Mouse (Mus musculus) megakaryocyte, adult 5-6 weeks (primary cell): ENCODE data around the gene Nr2e1. TPM values are rescaled to one million over a fixed set of nuclear protein-coding genes. Genes with fewer than 3 reads are reported as not detected.

Experiments
- ATAC-seq: 2 replicates; pipeline ENCODE4 v1.8.0; 2016; ENCODE audit warnings: mild to moderate bottlenecking, inconsistent platforms; ENCODE audit not compliant: poor library complexity, severe bottlenecking
- total RNA-seq, 2 experiments: library from RNA; stranded (forward) in 1 of 2; stranded (reverse) in 1 of 2; fragments of 153-499, 151-499 nt in 1 of 2; fragments of 221-1000, 200-1000 nt in 1 of 2; gene quantifications; 2 replicates each; pipeline versions ENCODE4 v1.2.3 to v1.2.4; 2015 to 2017

Nr2e1 gene
- total RNA-seq (2015), result not detected in 2 replicates
- not detected in 2 replicates for total RNA-seq (2017)

DNA sequence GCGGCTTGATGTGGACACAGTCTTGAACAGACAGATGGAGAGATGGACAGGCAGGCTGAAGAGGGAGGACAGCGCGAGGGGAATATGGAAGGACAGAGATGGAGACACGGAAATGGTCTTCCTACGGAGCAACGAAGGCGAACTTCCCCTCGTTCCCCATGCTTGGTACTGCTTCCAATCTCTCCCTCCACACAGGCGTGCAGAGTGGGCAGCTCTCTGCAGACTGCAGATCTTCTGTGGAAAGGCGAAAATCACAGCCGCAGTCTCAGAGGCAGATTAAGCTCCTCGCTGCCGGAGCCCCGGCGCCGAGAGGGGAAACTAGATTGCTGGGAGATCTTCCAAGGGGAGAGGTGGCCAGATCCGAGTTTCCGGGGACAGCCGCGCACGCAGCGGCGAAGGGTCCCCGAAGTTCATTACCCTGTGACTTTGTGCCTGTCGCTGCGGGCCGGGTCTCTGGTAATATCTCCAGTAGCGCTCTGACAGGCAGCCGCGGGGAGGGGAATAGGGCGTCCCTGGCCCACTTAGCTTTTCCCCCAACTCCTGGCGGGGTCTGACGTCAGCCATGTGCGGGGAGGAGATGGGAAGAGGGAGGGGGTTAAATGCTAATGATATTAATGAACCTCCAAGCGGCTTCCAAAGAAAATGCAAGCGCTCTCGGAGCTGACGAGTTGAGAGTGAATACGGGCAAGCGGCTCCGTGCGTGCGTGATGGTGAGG lies at the start of gene Nr2e1, which contains the start of gene Ostm1:
TSS of gene Nr2e1 (minus strand) at position 476 of the 716 bp plus-strand sequence.
TSS of gene Ostm1 (plus strand) at position 666 of the 716 bp plus-strand sequence.
- no peak for ATAC-seq

DNA sequence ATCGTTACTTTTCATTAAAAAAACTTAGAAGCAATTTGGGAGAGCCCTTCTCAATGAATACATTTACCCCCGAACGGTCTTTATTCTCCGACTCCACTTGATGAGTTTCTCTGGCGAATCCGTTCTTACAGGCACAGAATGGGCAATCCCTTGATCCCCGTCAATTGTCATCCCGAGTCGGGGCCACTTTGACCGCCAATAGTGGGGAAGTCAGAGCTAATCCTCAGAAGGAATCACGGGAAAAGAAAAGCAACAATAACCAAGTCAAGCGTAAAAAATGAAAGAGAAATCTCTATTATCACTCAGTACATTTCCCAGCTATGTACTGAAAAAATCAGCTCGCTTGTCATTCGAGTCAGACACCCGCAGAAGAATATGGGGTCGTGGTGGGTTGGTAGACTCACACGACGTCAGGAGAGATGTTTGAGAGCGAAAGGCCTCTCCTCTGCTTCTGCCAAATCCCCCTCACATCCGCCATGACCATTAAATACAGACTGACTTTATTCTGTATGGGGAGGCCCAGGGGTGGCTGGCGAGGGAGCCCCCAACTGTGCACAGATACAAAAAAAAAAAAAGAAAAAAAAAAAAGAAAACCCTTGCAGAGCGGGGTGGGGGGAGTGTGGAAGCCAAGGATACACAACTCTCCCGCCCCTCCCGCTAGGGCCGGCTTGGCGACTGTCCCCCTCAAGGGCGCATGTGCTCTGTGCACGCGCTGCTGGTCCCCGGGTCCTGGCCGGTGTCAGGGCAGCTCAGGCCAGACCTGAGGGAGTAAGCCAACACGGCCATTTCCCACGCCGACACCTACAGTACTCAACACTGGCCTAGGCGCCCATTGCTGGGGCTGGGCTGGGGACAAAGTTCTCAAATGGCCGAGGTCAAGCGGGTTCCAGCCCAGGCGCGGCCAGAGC lies 49.3 kb upstream of the Nr2e1 start:
- 0 out of 2 replicates have a peak, but pooled peaks have one; percentile 22 for ATAC-seq

DNA sequence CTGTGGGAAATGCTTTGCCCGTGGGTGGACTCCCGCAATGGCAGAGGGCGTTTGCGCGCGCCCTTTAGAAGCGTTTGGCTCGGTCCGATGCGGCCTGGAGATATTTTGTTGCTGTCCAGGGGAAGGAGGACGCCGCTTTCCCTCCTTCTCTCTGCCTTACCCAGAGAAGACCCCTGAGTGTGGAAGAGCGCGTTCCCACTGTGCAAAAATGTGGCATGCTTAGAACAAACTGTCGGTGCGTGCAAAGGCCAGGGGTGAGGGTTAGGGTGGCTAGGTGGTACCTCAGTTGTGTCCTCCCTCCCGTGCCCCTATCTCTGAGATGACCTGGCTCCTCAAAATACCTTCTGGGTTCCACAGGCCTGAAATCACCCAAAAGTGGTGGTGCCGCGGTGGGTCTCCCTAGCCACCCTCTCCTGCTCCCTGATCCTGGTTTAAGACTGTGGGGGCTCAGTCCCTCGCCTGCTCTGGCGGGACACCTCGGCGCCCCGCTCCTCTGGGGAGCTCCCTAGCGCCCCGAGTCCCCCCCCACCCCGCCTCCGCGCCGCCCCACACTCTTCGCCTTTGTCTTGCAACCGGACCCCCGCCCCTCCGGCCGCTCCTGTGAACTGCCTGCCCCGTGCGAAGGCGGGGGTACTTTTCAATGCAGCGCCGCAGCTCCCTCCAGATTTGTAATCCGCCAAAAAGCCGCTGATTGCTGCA lies 48.5 kb upstream of the Nr2e1 start:
- ATAC-seq, result no peak

DNA sequence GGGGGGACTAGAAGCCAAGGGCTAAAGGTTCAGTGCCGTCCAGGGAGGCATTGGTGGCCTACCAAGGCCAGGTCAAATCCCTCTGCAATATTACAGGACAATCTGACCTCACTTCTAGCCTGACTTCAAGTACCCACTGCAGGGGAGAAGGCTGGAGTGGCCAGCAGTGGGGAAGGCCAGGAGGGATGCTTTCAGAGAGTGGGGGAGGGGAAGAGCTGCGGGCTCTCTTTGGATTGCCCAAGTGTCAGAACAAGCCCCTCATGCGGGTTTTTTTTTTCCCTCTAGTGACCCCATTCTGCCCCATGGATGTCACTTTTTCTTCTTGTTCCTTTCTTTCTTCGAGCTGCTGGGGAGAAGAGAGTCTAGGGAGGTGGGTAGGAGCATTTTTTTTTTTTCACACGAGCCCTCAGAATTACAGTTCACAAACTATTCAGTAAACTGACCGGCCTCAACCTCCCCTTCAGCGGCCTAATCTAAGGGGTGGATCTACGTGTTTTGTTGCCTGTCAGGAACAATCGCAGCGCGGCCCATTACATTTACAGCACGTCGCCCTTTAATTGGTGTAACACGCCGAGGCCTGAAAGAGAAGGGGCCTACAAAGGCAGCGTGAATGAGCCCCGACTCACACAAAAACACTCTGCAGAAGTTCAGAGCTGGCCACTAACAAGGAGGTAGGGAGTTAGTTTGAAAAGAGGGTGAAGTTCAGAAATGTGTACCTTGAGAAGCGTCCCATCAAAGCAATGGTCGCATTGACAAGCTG lies 47.3 kb upstream of the Nr2e1 start:
- ATAC-seq, result no peak

DNA sequence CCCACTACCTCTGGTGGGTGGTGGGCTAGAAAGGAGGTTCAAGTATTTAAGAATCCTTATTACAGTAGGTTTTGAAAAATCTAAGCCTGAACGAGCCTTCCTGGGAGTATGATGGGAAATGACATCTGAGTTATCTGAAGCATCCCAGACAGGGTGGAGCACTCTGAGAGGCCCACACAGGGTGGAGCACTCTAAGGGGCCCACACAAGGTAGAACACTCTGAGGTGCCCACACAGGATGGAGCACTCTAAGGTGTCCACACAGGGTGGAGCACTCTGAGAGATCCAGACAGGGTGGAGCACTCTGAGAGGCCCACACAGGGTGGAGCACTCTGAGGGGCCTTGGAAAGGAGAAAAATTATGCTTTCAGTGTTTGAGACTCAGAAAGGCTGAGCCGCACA lies 42.5 kb upstream of the Nr2e1 start:
- ATAC-seq, result no peak

DNA sequence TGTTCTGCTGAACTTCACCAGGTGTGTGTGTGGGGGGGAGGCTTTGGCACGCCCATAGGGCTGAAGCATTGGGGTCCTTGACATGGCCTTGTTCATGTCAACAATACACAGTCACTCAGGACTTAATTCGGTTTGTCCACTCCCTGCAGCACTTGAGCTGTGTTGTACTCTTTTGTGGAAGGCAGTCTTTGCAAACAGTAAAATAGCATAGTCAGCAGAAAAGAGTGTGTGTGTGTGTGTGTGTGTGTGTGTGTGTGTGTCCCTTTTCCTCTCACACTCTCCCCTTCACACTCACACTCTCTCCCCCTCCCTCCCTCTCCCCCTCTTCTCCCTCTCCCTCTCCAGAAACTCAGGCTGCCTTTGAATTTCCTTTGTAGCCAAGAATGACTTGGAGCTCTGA lies 34.9 kb upstream of the Nr2e1 start:
- no peak for ATAC-seq

DNA sequence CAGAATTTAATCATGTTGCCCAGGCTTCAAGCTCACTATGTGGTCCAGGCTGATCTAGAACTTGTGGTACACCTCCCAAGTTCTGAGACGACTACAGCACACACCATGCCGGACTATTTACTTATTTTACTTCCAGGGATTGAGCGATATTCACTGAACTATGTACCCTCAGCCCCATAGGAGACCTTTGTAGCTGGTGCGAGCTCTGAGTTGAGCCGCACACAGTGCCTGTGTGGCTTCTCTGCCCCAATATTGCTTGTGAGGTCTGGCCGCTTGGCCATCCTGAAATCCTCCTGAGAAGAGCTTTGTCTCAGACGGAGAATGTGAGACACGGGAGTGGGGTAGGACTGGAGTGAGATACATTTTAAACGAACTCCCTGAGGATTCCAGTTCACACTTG lies 31.3 kb upstream of the Nr2e1 start:
- ATAC-seq, result no peak

DNA sequence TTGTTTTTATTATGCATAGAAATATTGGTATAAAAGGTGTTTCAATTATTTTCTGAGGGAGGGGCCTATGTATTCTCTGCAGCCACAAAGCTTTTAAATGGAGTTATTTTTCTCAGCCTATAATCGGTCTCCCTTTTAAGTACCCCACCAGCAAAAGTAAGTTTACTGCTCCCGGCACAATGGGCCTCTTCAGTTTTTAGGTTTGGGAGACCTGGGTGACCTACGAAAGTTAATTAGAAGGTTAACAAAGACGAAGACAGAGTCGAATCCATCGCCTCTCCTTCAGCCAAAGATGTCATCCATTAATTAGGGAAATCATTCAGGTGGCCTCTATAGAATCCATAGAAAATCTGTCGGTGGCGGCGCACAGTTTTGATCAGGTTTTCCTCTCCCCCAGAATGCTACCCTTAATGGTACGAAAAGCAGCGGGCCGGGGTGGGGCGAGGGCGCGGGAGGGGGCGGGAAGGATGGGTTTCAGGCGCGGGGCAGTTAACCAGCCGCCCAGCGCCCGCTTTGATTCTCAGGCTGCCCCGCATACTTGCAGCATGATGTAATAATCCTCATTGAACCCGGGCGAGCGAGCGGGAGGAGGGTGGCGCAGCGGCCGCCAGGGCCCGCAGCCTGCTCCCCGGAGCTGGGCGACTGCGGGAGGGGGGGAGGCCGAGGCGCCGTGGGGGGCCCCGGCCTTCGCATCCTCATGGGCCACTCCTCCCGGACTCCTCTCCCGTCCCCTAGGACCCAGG lies 30.4 kb upstream of the Nr2e1 start:
- no peak for ATAC-seq

DNA sequence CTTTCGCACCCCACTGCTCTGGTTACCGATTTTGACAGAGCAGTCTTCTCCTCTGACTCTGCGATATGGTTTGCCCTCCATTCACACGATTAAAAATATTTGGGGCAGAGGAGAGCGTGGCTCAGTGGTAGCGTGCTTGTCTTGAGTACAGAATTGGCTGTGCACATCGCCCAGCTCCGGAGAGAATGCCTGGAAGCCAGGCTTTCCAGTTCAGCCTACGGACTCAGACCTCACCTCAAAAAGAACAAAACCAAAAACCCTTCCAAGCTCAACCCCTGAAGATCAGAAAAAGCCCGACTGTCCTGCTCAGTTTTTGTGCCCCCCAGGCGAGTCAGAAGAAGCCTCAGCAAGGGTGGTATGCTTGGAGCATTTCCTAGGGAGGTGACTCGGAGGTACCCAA lies 29.6 kb upstream of the Nr2e1 start:
- ATAC-seq, result no peak

DNA sequence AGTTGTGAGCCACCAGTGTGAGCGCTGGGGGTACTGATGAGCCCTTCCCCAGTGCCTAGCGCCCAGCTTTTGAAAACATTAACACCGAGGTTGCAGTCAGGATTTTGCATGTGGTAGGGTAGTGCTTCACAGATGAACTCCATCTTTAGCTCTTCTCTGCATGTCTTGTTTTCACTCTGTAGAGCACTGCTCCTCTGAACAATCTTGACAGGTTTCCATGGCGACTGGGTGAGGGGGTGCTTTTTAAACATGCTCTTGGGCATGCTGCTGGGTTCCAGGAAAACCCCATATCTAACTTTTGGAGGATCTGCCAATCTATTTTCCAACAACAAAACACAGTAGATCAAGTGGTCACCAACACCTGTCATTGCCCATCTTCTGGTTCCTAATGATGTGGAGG lies 23.3 kb upstream of the Nr2e1 start:
- ATAC-seq, result no peak

DNA sequence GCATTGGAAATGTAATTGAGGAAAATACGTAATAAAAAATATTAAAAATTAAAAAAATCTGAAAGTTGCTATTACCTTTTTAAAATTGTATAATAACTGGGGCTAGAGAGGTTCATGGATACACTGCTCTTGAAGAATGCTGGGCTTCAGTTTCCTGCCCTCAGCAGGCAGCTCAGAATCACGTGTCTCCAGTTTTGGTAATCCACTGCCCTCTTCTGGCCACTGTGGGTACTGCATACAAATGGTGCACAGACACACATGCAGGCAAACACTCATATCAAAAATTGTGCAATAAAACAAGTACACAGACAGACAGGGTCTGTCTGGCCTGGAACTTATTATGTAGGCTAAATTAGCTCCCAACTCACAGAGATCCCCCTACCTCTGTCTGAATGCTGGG lies 21.4 kb upstream of the Nr2e1 start:
- ATAC-seq, result no peak

DNA sequence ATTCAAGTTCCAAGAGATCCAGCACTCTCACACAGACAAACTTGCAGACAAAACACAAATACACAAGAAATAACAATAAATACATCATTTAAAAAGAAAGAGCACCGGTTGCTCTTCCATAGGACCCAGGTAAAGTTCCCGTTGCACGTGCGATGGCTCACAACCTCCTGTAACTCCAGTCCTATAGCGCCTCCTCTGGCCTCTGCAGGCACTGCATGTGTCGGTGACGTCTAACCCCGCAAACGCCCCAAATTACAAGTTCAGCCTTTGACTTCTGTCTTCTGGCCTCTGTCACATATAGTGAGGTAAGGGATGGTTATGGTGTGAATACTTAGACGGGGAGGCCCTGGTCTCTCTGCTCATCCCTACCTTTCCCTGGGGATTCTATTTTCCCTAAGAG lies 18.1 kb upstream of the Nr2e1 start:
- ATAC-seq, result no peak

DNA sequence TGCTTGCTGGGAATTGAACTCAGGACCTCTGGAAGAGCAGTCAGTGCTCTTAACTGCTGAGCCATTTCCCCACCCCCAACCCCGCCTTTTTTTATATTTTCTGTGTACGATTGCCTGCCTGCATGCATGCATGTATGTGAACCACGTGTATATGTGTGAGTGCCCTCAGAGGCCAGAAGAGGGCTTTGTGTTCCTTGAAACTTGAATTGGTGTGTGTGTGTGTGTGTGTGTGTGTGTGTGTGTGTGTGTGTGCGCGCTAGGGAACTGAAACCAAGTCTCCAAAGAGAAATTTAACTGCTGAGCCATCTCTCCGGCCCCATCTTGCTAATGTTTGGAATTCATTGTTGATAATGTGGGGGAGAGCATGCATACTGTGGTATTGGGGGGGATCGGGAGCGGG lies 15.2 kb upstream of the Nr2e1 start:
- ATAC-seq, result no peak

DNA sequence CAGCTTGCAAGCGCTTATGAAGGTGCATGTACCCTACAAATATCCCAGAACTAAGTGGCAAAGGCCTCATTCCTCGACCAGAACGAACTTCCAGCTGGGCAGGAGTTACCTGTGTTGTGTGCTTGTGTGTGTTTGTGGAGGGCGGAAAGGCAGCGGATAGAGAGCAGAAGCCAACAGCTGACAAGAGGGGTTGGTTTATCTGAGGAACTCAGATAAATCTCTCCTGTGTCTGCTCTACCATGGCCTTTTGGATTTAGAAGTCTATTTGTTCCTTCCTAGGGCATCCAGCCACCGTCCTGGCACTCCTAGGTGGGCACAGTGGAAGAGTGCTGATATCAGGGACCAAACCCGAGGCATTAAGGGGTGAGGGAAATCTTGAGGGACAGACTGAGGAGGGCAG lies 9.8 kb upstream of the Nr2e1 start:
- no peak for ATAC-seq

DNA sequence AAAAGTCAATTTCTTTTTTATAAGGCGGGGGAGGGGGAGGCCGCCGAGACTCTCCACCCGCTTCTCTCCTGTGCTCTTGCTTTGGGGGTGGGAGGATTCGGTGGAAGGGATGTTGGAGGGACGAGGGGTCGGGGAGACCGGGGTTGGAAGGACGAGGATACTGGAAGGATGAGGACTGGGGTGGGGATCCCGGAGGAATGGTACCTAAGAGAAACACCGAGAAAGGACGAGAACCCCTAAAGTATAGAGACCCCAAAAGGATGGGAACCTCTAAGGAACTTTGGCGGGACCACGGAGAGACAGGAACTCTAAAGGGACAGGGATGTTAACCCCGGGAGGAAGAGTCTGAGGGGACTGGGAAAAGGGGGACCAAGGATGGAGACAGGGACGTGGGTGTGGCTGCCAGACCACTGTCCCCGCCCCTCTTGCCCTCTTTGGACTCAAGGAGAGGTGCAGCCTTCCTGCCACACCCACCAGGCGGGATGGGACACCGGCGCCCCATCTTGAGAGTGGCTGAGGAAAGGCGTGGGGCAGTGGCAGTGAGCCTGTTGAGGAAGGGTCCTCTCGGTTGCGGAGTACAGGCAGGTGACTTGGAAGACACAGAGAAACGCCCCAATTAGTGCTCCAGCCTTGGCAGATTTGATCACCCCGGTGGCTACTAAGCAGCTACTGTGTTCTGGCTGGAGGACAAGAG lies 8.7 kb upstream of the Nr2e1 start:
- ATAC-seq, result no peak

DNA sequence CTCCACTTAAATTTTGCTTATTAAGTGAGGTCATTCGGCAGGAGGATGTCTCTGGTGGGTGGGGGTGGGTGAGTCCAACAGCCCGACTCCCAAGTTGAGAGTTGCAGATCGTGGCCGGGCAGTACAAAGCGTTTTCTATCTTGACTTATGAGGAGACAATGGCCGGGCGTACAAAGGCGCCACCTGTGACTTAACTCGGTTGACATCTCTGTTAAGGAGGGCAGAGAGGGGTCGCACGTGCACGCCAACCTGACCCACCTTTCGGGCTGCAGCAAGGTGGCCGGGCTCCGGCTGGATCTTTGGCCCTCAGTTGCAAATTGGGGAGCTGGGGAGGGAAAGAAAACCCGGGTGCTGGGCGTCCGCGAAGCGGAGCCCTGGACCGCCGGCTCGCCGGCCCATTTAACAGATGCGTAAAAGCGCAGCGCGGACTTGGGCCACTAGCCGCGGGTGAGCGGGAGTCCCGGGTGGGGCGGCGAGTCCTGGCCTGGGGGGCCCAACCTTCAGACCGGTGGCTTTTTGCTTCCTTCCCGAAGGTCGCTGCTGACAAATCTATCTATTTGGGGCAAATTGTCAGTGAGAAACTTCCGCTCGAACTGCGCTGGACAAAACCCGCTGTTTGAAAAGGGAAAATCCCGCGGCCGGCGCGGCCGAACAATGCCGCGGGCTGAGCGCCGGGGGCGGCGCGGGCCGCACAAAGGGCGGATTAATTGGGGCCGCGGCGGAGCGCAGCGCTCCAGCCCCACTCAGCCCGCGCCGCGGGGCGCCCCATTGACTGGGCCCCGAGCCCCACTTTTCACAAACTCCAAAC lies 8.0 kb upstream of the Nr2e1 start:
- no peak for ATAC-seq

DNA sequence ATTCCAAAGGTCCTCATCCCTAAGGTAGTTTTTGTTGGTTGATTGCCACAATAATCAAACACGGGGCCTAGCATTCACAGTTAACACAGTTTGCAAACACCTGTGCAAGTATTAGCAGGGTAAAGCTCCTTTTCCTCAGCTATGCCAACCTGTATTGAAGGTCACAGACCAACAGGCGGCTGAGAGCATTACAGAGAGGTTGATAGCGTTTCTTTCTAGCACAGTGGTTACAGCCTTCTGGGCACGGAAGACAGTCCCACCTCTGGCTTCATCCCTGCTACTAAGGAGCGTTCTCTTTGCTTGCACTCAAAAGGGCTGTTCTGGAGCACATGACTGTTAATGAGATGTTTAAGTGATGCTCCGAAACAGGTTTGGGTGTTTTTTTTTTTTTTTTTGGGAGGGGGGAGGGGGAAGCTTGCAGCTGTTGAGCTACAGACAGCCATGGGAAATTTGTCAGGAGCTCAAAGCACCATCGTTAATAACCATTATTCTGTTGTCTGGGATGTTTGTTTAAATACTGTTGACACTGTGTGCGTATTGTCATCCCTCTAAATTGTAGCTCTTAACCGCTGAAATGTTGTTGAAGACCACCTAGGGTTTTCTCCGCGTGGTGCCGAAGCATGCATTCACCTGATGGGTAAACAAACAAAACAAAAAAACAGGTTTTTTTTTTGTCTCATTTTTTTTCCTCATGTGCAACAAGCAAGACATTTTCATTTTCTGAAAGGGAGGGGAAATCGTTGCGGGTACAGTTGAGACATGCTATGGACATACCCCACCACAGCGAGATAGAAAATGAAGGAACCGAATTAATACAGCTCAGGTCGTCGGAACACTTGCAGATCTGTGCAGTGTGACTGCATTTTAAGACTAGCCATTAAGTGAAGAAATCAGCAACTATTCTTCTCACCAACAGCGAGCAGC lies 7.1 kb upstream of the Nr2e1 start:
- ATAC-seq, result no peak
